Mouse (Mus musculus): ENCODE measurements at regions not wholly inside any gene's neighbourhood (a gene's known extent, or its start where the extent isn't known, plus 50 kb on each side); places are given as distances from the start of the nearest gene placed in this dataset.

DNA sequence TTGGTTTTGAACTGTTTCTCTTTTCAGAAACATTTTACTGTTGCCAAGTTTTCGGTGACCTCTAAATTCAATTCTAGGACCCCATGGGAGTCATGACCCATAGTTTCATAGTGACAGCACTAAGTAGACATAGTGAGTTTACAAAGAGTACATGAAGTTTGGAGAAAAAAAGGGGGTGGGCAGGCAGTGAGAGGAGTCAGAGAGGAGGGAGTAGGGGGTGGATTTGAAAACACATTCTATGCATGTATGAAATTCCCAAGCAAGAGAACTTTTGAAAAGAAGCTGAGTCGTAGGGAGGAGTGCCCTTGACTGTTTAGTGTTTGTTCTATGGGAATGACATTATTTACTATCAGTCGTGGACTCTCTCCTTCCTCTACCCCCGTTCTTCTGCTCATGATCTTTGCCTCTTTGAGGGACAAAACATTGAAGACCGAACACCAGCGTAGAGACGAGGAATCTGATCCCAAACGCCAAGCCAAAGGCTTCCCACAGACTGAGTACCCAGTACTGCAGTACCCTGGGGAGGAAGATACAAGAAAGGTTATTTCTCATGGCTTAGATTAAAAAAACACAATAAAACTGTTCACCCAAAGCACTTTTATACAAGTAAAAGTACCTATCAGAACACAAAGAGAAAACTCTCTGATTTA lies 229.1 kb upstream of the Map3k1 start:
- DNase-seq (ENCODE audit: low spot score in 2 of 2) = no peak

DNA sequence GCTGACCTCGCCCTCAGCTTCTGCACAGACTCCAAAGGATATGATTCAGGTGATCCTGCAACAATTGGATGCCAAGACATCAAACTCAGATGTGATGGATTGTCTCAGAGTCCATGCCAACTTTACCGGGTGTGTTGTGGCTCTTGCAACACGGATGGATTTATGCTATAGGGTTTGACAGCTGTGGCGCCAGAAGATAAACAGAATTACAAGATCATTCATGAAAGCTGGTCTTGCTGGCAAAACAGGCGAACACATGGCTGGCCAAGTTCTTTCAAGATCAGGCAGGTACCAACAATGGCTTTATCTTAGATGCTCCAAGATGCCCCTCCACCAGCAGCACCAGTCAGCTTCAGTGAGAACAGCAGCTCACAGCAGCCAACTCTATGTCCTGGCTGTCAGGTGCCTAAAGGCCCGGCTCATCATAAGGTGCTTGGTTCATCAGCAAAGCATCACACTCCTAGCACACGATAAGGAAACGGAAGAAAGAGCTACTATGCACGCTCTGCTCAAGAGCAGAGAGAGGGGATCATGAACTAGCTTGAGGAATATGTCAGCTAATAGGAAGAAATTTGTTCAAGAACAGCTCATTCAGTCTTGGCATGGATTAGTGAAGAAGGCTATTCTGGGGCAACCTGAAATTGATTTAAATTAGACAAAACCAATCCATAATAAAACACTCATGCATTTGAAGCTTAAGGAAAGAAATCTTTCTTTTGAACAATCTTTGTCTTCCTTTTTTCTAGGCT lies 229.9 kb upstream of the Map3k1 start:
- DNase-seq (ENCODE audit: low spot score in 2 of 2) = no peak

DNA sequence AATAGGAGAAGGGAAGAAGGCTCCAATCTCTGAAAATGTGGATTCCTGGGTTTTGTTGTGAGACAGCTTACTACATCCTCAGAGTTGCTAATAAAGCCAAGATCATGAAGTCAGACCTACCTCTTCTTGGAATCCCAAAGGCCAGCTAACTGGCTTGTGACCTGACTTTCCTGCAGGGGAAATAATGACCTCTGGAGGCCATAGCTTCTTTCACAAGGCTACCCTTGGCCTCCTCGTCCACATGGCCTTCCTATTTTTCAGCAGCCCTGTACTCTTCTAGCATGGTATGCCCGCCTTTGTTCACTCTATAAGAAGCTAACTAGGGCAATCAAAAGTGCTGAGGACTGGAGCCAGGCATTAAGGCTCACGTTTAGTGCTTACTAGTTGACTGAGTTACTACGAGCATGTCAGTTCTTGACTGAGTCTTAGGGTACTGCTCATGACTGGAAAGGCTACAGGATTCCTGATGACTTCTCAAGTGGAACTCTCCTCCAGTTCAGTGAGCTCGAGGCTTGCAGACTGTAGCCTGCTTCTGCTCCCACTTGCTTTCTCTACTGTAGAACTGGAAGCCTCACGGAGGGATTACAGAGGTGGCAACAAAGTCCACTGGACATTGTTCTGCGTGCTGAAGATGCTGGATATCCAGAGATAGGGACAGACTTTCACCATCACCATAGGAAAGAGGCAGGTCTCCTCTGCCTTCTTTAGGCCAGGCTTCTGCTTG lies 230.8 kb upstream of the Map3k1 start:
- DNase-seq (ENCODE audit: low spot score in 2 of 2) = no peak

DNA sequence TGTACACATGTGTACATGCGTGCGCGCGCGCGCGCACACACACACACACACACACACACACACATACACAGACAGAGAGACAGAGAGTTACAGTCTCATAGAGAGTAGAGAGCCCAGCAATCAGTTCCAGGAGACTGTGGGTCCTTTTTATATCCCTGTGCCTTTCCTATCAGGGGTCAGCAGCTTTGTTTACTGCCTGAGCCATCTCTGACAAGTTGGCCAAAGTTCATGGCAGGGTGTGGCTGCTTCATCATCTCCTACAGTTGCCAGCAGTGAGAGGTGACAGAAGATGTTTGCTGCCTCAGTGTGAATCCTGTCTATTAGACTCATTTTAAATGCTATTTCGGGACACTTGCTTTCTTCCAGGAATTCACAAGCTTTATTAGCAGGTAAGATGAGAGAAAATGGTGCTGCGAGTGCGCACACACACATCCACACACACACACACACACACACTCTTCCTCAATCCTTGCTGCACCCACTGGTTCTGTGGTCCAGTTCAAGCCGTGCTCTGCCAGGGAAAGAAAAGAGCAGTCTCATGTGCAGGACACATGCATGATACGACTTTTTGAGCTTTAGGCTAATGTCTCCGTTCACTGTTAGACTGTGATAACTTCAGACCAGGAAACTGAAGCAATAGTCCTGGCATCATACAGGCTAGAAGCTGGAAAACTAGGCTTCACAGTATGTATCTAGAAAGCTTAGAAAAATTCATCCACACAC lies 234.9 kb upstream of the Map3k1 start:
- no peak for DNase-seq (ENCODE audit: low spot score in 2 of 2)

DNA sequence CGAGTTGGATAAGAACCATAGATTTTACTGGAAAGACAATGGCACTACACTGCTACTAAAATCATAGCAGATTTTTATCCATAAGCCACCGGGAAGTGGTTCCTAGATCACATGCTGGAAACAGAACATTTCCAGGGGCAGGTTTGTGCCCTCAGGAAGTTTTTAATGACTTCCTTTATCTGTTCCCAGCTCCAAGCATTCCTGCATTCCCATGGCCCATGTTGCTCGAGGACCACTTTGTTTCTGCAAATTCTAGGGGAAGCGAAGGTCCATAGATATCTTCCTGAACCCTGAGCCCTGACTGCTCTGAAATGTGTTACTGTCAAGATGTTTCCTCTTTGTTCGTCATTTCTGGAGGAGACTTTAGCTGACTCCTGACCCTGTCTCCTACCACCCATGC lies 235.6 kb upstream of the Map3k1 start:
- DNase-seq (ENCODE audit: low spot score in 2 of 2) = no peak

DNA sequence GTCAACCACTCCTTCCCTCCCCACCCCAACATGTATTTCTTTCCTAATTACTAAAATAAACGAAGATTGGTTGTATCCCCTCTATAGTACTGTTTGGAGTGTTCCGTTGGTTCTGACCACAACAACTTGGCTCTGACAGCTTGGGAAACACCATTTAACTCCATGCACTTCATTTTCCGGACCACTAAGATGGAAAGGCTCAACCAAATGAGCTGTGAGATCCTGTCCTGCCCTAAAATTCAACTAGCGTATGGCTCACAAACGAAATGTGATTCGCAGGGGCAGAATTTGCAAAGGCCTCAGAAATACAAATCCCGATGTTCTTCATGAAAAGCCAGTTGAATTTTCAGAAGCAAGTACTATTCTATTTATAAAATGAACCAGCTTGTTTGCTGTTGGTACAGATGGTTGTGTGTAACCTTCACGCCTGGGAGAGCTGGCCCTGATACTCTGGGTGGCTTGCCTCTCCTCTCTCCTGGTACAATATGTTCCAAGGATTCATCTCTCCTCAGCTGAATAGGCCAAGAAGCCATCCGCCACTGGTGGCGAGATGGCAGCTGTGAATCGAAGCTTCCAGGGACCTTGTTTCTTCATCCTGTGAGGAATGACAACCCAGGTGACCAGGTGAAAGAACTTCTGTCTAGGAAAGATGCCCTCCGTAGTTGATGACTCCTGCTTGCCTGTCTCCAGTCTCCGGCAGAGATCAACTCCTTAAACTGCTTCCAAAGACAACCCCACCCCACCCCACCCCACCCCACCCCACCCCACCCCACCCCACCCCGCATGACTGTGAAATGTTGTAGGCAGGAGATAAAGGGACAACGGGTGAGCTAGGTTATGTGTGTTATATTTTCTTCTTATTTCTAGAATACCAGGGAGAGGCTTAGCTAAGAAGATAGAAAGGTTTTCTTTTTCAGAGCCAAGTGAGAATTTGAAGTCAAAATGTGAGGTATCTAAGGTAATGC lies 237.7 kb upstream of the Map3k1 start:
- DNase-seq (ENCODE audit: low spot score in 2 of 2) = no peak

DNA sequence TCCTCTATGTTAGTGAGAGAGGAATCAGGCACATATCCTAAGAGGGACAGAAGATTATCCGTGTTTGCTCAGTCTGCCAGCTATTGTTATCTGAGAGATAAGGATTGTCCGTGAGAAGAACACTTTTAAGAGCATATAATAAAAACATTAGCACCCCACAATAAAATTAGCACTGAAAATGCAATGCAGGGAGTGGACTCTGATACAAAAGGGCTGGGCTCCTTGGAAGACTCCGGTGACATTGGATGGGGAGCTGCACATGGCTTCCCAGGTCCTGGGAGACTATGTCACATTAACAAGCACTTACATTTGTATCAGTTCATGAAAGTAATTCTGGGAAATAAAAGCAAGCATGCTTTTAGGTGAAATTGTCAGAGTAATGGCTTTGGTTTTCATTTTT lies 238.6 kb upstream of the Map3k1 start:
- no peak for DNase-seq (ENCODE audit: low spot score in 2 of 2)

DNA sequence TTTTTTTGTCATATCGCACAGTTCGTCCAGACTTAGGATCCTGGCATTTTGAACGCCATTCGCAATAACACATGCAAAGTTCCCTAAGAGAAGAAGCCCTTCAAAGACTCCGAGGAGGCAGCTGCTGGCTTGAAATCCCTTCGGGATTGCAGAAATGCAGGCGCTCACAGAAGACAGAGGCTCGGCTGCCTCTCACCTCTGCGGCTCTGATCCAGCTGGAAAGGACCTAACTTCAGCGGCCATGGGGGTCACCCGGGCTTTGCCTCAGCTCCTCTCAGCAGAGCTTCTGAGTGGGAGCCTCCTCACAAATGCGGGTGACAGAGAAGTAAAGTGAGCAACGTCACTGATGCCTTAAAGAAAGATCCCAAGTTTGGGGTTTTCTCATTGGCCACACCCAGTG lies 239.1 kb upstream of the Map3k1 start:
- DNase-seq (ENCODE audit: low spot score in 2 of 2) = no peak

DNA sequence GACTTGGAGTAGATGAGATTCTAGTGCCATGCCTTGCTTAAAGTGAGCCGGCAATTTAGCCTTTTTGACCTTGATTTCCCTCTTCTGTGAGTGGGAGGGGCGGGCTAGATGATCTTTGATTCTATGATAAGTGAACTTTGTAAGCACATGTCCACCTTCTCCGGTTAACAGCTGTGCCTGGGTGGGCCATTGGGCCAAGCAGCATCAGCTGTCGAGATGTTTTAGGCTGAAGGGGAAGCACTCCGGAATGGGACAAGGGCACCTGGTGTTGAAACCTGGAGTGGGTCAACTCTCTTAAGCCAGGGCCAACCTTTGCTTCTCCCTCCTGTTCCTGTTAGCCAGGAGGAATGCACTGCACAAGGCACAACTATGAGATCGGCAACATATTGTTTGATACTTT lies 239.5 kb upstream of the Map3k1 start:
- no peak for DNase-seq (ENCODE audit: low spot score in 2 of 2)

DNA sequence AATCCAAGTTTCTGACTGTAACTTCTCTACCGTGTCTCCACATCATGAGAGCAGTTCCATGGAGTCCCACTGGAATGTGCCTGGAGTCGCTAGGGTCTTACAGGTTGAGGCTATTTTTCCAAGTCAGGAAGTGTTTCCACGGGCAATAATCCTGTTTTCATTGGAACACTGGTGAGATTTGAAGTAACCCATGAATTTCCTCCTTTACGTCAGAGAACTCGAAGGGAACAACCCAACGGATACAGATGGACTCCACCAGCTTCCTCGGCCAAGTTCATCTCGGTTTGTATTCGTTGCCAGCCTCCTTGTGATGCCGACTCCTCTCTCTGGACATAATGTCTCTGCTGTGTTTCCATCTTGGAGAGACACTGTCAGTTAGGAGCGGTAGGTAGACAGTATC lies 237.4 kb upstream of the Ankrd55 start:
- no peak for DNase-seq (ENCODE audit: low spot score in 2 of 2)

DNA sequence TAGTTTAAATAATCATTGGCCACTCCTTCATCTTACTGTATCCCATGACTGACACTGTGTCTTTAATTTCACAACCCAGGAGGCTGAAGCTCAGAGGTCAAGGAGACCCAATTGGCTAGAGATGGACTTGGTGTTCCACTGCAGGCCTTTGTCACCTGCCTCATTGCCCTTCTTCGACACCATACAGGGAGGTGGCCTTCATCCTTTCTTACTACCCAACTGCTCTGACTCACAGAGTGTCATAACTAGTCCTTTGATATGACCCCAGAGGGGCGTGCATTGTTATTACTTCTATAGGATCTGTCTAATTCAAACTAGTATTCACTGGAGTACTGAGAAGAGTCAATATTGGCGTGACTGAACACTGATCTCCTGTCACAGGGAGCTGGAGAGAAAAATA lies 236.2 kb upstream of the Ankrd55 start:
- DNase-seq (ENCODE audit: low spot score in 2 of 2) = no peak

DNA sequence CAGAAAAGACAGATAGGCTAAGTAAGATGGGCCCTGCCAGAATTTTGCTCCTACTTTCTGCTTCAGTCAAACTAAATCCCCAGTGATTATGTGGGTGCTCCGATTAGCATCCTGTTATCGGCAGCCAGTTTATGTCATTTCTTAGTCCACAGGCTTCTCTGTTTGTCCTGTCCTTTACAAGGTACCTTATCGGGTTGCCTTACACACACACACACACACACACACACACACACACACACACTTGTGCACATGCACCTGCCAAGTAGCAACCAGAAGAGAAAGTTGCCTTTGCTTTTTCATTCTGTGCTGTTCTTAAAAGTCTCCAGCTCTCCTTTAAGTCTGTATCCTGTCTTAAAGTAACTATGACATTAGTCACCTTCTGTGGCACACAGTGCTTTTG lies 235.8 kb upstream of the Ankrd55 start:
- DNase-seq (ENCODE audit: low spot score in 2 of 2) = no peak

DNA sequence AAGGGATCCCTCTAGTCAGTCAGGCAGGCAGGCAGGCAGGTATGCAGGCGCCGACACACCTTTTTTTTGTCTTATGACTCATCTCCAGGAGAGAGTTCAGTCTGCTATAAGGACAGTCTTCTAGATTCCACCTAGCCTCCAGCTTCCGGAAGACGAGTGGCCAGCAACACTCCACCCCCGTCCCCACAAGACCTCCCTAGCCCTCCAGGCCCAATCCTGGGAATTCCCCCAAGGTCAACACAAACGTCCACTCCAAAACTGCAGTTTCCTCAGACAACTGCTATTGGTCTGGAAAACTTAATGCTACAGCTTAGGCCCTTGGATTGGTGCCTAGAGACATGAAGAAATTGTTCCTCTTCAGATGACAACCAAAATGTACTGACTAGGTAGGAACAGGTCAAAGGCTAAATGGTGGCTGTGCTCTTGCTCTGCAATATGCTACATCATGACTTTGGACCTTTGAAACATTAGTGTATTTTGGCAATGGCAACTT lies 233.3 kb upstream of the Ankrd55 start:
- no peak for DNase-seq (ENCODE audit: low spot score in 2 of 2)

DNA sequence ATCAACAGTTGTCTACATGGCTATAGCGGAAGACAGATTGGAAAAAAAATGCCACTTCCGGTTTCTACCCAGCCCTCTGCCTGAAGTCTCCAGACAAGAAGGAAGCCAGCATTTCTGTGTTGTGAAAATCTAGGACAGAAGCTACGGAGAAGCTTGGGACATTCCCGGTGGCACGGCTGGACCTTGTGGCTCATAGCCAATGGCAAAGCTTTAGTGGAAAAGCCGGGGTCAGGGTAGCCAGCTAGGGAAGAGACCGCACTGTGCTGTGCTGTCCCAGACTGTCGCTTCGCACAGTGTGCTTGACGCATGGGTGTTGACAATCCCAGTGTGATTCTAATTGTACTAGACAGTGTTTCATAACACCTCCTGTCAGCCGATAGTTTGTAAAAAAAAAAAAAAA lies 230.0 kb upstream of the Ankrd55 start:
- peak; percentile 7 to 10 for DNase-seq (ENCODE audit: low spot score in 2 of 2)

DNA sequence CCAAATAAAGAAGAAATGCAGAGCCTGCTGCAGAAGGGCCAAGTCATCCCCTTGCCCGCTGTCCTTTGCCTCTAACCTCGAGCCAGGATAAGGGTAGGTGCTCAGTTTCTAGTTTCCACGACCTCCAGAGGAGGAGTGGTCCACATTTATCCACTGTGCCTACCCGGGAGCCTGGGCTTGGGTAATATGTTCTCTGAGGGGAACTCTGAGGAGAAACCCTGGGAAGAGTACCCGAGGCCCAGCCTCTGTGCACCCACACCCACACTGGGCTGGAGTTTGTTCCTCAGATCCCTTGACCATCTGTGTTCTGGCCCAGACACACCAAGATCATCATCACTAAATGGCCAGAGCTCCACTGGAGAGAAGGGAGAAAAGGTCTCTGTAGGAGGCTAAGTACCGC lies 229.5 kb upstream of the Ankrd55 start:
- no peak for DNase-seq (ENCODE audit: low spot score in 2 of 2)

DNA sequence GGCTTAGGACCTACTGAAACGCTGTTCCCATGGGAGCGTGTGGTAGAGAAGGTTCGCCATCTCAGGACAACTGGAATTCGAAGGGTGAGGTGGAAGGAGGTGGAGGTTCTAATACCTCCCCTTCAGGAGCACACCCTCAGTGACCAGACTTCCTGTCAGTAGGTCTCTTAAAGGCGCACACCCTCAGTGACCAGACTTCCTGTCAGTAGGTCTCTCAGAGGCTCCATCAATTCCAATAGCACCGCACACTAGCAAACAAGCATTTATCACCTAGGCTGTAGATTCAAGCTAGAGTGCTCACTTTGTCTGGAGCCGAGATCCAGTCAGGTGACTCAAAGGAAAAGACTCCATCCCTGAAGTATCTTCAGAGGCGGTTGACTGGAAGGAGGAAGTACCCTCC lies 226.2 kb upstream of the Ankrd55 start:
- DNase-seq (ENCODE audit: low spot score in 2 of 2) = no peak

DNA sequence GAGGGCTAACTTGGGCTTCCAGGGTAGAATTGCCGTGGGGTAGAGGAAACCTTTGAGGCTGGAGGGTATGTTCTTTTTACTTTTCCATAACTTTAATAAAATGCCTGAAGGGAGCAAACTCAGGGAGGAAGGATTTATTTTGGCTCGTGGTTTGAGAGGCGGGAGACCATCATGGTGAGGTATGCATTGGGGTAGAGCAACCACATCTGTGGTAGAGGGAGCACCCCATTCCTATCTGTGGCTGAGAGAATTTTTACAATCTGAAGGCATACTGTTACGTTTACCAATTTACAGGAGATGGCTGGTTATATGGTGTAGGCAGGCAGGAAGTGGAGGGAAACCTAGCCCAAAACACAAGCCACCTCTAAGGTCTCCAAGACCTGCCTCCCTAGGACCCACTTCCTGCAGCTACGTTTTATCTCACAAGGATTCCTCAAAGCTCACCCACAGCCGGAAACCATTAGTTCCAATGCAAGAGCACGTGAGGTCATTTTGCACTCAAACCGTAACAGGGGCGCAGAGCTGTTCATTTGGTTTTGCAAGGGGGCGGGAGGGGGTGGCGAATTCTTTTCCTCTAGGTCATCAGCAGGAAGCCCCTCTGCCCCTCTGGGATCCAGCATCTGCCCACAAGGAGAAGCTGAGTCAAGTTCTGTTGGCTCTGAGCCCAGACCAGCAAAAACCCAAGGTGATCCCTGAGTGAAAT lies 224.7 kb upstream of the Ankrd55 start:
- DNase-seq (ENCODE audit: low spot score in 2 of 2) = no peak

DNA sequence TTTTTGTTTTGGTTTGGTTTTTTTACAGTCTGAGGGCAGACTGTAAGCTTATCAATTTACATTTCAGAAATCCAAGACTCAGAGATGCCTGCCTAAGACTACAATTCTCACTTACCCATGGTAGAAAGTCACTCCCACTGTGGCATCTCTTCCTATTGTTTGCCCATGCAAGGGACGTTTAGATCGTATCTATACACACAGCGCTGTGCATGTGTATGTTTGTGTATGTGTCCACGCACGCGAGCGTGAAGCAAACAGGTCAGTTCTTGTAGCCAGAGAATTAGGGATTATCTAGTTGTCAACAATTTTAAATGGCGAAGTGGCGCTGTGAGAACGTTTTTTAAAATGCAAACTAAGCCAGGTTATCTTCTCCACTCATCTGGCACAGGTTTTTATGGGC lies 223.6 kb upstream of the Ankrd55 start:
- no peak for DNase-seq (ENCODE audit: low spot score in 2 of 2)

DNA sequence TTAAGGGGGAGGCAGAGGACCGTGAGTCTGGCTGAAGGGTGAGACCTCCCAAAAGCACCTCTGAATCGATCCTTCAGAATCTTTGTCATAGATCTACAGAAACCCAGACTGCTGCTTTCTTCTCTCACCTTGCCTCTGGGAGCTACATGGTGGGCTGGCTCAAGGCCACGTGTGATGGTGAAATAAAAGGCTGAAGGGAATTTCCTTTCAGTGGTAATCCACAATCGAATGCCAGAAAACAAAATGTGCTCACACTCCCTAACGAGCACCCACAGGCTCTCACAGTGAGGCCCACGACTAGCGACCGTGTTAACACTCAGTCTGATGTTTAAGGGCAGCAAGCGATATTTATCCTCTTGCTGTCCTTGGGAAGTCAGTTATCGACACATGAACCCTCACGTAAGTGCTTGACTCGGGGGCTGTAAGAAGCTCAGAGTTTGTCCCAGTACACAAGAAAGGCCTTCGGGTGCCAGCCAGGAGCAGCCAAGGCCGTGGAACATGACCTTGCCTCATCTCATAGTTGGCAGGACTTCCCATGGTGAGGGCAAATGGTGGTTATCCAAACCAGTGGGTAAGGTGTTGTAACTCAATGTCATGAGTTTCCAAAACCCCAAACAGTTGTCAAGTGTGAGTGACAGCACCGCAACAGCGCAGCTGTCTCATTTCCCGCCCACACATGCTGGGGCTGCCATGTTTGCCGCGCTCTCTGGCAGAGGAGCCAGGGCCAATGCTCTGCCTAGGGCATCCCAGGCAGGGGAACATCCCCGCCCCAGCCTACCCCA lies 221.0 kb upstream of the Ankrd55 start:
- DNase-seq (ENCODE audit: low spot score in 2 of 2) = no peak
